Mouse (Mus musculus): ENCODE measurements around the gene Ccl8. TPM values are rescaled to one million over a fixed set of nuclear protein-coding genes. Genes with fewer than 3 reads are reported as not detected.
A peak's percentile ranks its signal among the peaks of the same experiment; 100 is the strongest.

Gene Ccl8
- polyA plus RNA-seq, 1 experiment from 2014 or later = not detected

DNA sequence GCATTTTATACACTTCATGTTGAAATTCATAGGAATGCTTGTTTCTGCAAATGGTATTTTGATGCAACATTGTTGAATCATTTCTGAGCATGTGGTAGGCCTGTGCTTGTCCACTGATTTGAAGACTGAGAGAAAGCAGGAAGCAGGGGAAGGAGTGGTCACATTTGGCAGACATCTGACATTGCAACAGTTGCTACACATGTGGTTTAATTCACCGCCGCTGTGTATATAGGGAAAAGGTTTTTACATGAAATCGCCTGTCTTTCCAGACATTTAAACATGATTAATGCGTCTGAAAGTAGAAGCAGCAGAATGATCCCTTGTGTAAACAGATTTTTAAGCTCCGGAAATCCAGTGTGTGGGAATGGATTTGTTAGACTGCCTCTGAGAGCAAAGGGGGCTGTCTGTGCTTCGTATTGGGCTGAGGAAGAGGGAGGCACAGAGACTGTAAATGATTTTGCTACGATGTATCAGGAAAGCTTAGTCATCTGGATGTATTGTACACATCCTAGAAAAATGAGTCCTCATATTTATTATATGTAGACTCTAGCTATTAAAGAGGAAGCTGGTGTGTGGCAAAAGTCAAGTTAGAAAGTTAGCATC is 24.6 kb downstream of the Ccl8 start:
- no peaks in the 10 kb centered on the region for H3K4me1 ChIP-seq (ENCODE audit: control insufficient read depth, insufficient read depth, low read length)
- no peak overlapping the region for H3K4me3 ChIP-seq (ENCODE audit: low read depth, low read length)
- ATAC-seq (no peak), DNase-seq (ENCODE audit: low spot score) (peak; percentile 1)
- no peaks in the 10 kb centered on the region for H3K9me3 ChIP-seq (replicated peaks; ENCODE audit: control insufficient read depth, low read length)
- no peak overlapping the region for H3K27ac ChIP-seq (ENCODE audit: low read depth, low read length)
- 80% methylated on average over 7 of the region's 7 CpGs for WGBS
- no peaks in the 10 kb centered on the region for H3K36me3 ChIP-seq (ENCODE audit: control insufficient read depth, insufficient read depth, low read length)
- no peak overlapping the region for H3K4me2 ChIP-seq (ENCODE audit: low read length)
- no peak overlapping the region for H3K9ac ChIP-seq (ENCODE audit: low read length)
- H3K27me3 ChIP-seq (replicated peaks; ENCODE audit: control insufficient read depth, insufficient read depth, low read length) = no peaks in the 10 kb centered on the region

DNA sequence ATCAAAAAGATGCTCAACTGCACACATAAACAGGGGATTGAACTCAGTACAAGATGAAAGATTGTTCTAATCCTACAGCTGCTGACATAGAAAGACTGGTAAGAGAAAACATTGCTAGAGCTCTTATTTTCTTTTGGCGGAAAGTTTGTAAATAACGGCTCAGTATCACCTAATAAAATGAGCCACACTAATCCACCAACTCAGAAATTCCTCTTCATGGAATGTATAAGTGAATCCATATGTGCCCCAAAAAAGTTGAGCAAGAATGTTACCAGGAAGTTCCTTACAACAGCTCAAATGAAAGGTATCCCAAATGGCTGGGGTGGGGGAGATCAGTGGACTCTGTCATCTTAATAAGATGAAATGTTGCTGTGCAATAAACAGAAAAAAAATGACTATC is 44.1 kb downstream of the Ccl8 start:
- no peak overlapping the region for H3K9ac ChIP-seq (ENCODE audit: low read length)
- ATAC-seq (no peak), DNase-seq (ENCODE audit: low spot score) (no peak)
- H3K27ac ChIP-seq (ENCODE audit: low read depth, low read length) = no peak overlapping the region
- H3K4me2 ChIP-seq (ENCODE audit: low read length) = no peak overlapping the region
- WGBS = 91% methylated on average over 2 of the region's 2 CpGs
- H3K36me3 ChIP-seq (ENCODE audit: control insufficient read depth, insufficient read depth, low read length) = no peaks in the 10 kb centered on the region
- no peak overlapping the region for H3K4me3 ChIP-seq (ENCODE audit: low read depth, low read length)
- H3K4me1 ChIP-seq (ENCODE audit: control insufficient read depth, insufficient read depth, low read length) = no peaks in the 10 kb centered on the region
- no peaks in the 10 kb centered on the region for H3K27me3 ChIP-seq (replicated peaks; ENCODE audit: control insufficient read depth, insufficient read depth, low read length)
- H3K9me3 ChIP-seq (replicated peaks; ENCODE audit: control insufficient read depth, low read length) = no peaks in the 10 kb centered on the region

DNA sequence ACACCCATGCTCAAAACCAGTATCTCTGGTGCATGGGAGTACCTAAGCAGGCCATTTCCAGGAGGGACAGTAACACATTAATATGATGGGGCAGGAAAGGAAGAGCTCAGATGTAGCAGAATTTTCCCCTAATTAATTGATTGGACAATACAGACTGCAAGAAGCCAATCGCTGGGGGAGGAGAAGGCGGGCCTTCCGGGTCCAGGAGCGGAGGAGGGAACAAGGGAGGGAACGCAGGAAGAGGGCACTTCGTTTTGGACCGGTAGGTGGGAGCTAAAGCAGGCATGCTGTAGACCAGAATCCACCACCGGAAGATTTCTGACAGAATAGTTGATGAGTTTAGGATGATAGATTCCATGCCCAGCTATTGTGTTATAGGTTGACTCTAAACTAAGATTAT is 48.3 kb downstream of the Ccl8 start:
- no peak for DNase-seq (ENCODE audit: low spot score)
- ATAC-seq = no peak
- no peak overlapping the region for H3K4me2 ChIP-seq (ENCODE audit: low read length)
- H3K36me3 ChIP-seq (ENCODE audit: control insufficient read depth, insufficient read depth, low read length) = no peaks in the 10 kb centered on the region
- no peaks in the 10 kb centered on the region for H3K4me1 ChIP-seq (ENCODE audit: control insufficient read depth, insufficient read depth, low read length)
- 66% methylated on average over 8 of the region's 8 CpGs for WGBS
- H3K9ac ChIP-seq (ENCODE audit: low read length) = no peak overlapping the region
- H3K4me3 ChIP-seq (ENCODE audit: low read depth, low read length) = no peak overlapping the region
- H3K27me3 ChIP-seq (replicated peaks; ENCODE audit: control insufficient read depth, insufficient read depth, low read length) = no peaks in the 10 kb centered on the region
- no peaks in the 10 kb centered on the region for H3K9me3 ChIP-seq (replicated peaks; ENCODE audit: control insufficient read depth, low read length)
- no peak overlapping the region for H3K27ac ChIP-seq (ENCODE audit: low read depth, low read length)

Other genes with a start within 250 kb of the Ccl8 start
- gene Asic2, start 146.7 kb upstream of the Ccl8 start, polyA plus RNA-seq (2014; fragmentation: Nextera tagmentation; extraction: Ambion mirVana) = 3.8 and 5.0 TPM in 2 replicates
- gene Ccl2, start 79.6 kb upstream of the Ccl8 start, polyA plus RNA-seq (2014; fragmentation: Nextera tagmentation; extraction: Ambion mirVana) = 0.93 TPM in 1 of 2 replicates, not detected in the other
- gene Gm17268, start 76.6 kb upstream of the Ccl8 start, polyA plus RNA-seq (2014; fragmentation: Nextera tagmentation; extraction: Ambion mirVana) = not detected in 2 replicates
- 0.38 and 0.98 TPM in 2 replicates for gene Ccl7, start 69.5 kb upstream of the Ccl8 start, polyA plus RNA-seq (2014; fragmentation: Nextera tagmentation; extraction: Ambion mirVana)
- not detected in 2 replicates for gene Ccl11, start 57.4 kb upstream of the Ccl8 start, polyA plus RNA-seq (2014; fragmentation: Nextera tagmentation; extraction: Ambion mirVana)
- gene Ccl12, start 13.3 kb upstream of the Ccl8 start, polyA plus RNA-seq (2014; fragmentation: Nextera tagmentation; extraction: Ambion mirVana) = 1.7 and 1.8 TPM in 2 replicates
- gene Ccl1, start 190.5 kb downstream of the Ccl8 start, polyA plus RNA-seq (2014; fragmentation: Nextera tagmentation; extraction: Ambion mirVana) = not detected in 2 replicates

All from forebrain, embryonic 14.5 days (tissue).